Comparison of ENCODE assay signal across 11 mouse cellular contexts in the genomic region with DNA sequence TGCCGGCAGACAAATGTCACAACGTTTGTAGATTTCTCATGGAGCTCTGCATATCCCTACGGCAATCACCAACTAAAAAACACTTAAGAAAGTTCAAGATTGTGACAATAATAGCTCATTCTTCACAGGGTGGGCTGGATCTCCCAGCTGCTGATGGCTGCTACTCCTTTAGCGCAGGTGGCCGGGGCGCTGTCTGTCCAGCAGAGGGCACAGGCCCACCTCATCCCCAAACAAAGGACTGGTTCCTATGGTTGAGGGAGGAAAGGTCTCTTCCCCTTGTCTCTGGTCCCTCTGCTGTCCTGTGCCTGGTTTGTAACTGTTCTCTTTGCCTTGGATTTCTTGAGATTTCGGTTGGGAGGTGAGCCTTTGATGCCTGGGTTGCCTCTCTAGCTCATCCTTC. TPM values are rescaled to one million over a fixed set of nuclear protein-coding genes. Genes with fewer than 3 reads are reported as not detected.
A peak's percentile ranks its signal among the peaks of the same experiment; 100 is the strongest.
DNase-seq lines count a peak whose midpoint lies in the region; TF ChIP-seq lines count a peak whose summit lies in the region.
"Had no signal": no experiment of that assay in that cellular context is flagged by ENCODE, and none has a peak within 500 bp of the region (broad histone marks: within the 10 kb centered on the region; RNA-seq: fewer than 3 reads in every experiment).

No protein-coding gene starts in this region.

- H3K4me3 ChIP-seq in ES-Bruce4 (ENCODE audit: low read depth, low read length) = no peak overlapping the region
- H3K4me3 ChIP-seq: hindbrain, embryonic 13.5 days had no signal

- H3K9ac ChIP-seq in ES-Bruce4 (ENCODE audit: low read depth, poor library complexity, severe bottlenecking) = no peak overlapping the region
- H3K9ac ChIP-seq: hindbrain, embryonic 13.5 days had no signal

- H3K9me3 ChIP-seq in ES-Bruce4 (replicated peaks; ENCODE audit: control insufficient read depth, insufficient read depth, low read length, poor library complexity, severe bottlenecking) = no peaks in the 10 kb centered on the region
- H3K9me3 ChIP-seq: hindbrain, embryonic 13.5 days had no signal

- intact Hi-C loops in gastrocnemius, postnatal 14 days (cut with DNase I; ENCODE audit: low total_unique reads) = no loop called here
- intact Hi-C loops in left cerebral cortex, postnatal 4 days (cut with DNase I) = no loop called here
- intact Hi-C loops in left cerebral cortex, postnatal 36 days (cut with DNase I) = no loop called here

- no peak for TF ChIP-seq POLR2A in ES-Bruce4 (IDR thresholded peaks at IDR 0.05; ENCODE audit: insufficient read depth, low read length)

- peak; percentile 8 for DNase-seq in gastrocnemius, postnatal 14 days
- no peak for DNase-seq in gastrocnemius, adult 18-20 months (ENCODE audit: low spot score)
- DNase-seq in left cerebral cortex, postnatal 4 days = peak; percentile 25
- no peak for DNase-seq in left cerebral cortex, postnatal 36 days (ENCODE audit: low spot score in 2 of 2)
- peak; percentile 40 for DNase-seq in embryo, embryonic 9.5 days (ENCODE audit: extremely low spot score)
- DNase-seq in B cell, adult 2 months = no peak
- DNase-seq in frontal cortex, postnatal 14 days (ENCODE audit: low spot score in 2 of 2) = no peak

- no peak overlapping the region for H3K27ac ChIP-seq in ES-Bruce4 (ENCODE audit: insufficient read depth, low read length)
- H3K27ac ChIP-seq: hindbrain, embryonic 13.5 days; macrophage had no signal

- no peaks in the 10 kb centered on the region for H3K36me3 ChIP-seq in ES-Bruce4 (ENCODE audit: control insufficient read depth, insufficient read depth, low read length, poor library complexity, severe bottlenecking)
- H3K36me3 ChIP-seq: hindbrain, embryonic 13.5 days had no signal

- H3K27me3 ChIP-seq in ES-Bruce4 (ENCODE audit: control insufficient read depth, insufficient read depth, low read length, poor library complexity, severe bottlenecking) = no peaks in the 10 kb centered on the region
- H3K27me3 ChIP-seq: hindbrain, embryonic 13.5 days had no signal

- TF ChIP-seq CTCF in ES-Bruce4 (IDR thresholded peaks at IDR 0.05; ENCODE audit: low read depth, low read length) = peak; percentile 45

- no peaks in the 10 kb centered on the region for H3K4me1 ChIP-seq in ES-Bruce4 (ENCODE audit: control insufficient read depth, insufficient read depth, low read length)

- no peak for TF ChIP-seq EP300 in ES-Bruce4 (IDR thresholded peaks at IDR 0.05; ENCODE audit: insufficient read depth, low read depth, low read length)

RNA-seq across cellular contexts. Expression of a gene that starts 1.5 kb away (rescaled TPM):
- 1 to 10 TPM; 1.6 to 2.6 TPM for total RNA-seq in gastrocnemius, postnatal 14 days (2021)
- total RNA-seq in gastrocnemius, adult 18-20 months (2021) = under 1 TPM; 0.66 to 0.68 TPM
- total RNA-seq in left cerebral cortex, postnatal 4 days (2021) = 10 to 100 TPM; 65.4 to 79.4 TPM
- 10 to 100 TPM; 82.4 to 89.1 TPM for total RNA-seq in left cerebral cortex, postnatal 36 days (2021)
- polyA plus RNA-seq in ES-Bruce4 (2011; ENCODE audit: insufficient read depth, insufficient read length, low read depth, missing spikeins) = 0.30 and 0.58 TPM in 2 replicates
- total RNA-seq: neutrophil, adult 5-6 weeks had no signal
- polyA plus RNA-seq: macrophage had no signal

Comparison
In these comparisons a context has a peak if more than half of its experiments do, and no peak if none do; other contexts are left out.
1. DNase-seq: peak in gastrocnemius, postnatal 14 days (single experiment), left cerebral cortex, postnatal 4 days (single experiment) and embryo, embryonic 9.5 days (single experiment); none in gastrocnemius, adult 18-20 months (single experiment), left cerebral cortex, postnatal 36 days (0 of 2), B cell, adult 2 months (0 of 2) and frontal cortex, postnatal 14 days (0 of 2).
2. RNA of a gene that starts 1.5 kb away (total RNA-seq): 82.4 to 89.1 TPM in left cerebral cortex, postnatal 36 days and 65.4 to 79.4 TPM in left cerebral cortex, postnatal 4 days; 1.6 to 2.6 TPM in gastrocnemius, postnatal 14 days and 0.66 to 0.68 TPM in gastrocnemius, adult 18-20 months; every median in the first group is over 10 times any median in the second.